Mouse (Mus musculus) cerebellum, postnatal 36 days (tissue): ENCODE data around the gene Sec14l1.

Experiments
- DNase-seq, 2 experiments: peaks; one replicate each; pipeline ENCODE4 v3.0.0; 2021 to 2022; ENCODE audit warnings: mixed read lengths in 2 of 2

Sec14l1 gene

DNA sequence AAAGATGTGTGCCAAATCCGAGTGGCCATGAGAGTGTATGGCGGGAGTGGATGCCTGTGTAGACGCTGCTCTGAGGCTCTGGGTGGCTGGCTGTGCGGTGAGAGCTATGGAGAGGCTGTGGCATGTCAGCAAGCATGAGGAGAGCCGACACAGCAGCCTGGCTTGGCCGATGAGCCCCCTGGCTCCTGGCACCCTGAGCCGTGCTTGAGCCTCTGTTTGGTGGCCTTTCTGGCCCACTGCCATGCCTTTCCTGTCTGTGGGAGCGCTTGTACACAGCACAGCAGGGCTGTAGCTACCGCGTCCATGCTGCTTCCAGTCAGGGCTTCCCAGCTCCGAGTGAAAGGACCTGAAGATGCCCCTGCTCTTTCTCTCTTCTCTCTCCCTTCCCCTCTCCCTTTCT, 43.4 kb downstream of the Sec14l1 start:
- DNase-seq = peak in 1 of 2 experiments; percentile 50

DNA sequence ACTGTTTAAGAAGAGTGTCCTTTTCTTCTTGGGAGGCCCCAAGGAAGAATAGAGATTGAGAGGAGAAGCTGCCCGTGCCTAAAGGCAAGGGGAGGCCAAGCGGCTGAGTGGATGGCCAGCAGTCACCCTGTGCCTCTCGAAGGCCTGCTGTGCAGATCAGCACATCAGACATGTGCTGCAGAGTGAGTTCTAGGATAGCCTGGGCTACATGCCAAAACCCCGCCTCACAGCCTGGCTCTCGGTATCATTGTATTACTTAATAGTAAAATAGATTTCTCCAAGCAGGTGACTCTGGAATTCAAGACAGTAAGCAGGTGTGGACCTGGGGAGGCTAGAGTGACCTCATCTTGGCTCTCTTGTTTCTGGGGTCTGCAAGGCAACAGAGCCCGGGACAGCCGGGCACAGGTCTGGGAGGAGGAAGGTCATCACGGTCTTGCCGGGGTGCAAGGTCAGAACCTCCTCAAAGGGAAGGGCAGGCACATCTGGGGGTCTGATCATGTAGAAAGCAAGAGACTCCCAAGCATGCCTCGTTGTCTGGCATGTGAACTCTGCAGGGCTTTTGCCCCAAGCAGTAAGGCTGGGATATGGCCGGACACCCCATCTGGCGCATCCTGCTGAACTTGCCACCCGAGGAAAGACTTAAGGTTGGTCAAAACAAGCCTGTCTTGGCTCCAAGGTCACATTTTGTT, 44.4 kb downstream of the Sec14l1 start:
- peak; percentile 71 to 72 for DNase-seq

GRCm38 (mm10) chr11:117159946-117160307, 45.0 kb downstream of the Sec14l1 start:
- DNase-seq = no peak

GRCm38 (mm10) chr11:117160791-117161190, 45.8 kb downstream of the Sec14l1 start:
- no peak for DNase-seq

- DNase-seq = no peak
Observed at GRCm38 (mm10) chr11:117161574-117161973, 46.6 kb downstream of the Sec14l1 start.

- peak in 1 of 2 experiments; percentile 50 for DNase-seq
Observed at GRCm38 (mm10) chr11:117163098-117163497, 48.1 kb downstream of the Sec14l1 start.

DNA sequence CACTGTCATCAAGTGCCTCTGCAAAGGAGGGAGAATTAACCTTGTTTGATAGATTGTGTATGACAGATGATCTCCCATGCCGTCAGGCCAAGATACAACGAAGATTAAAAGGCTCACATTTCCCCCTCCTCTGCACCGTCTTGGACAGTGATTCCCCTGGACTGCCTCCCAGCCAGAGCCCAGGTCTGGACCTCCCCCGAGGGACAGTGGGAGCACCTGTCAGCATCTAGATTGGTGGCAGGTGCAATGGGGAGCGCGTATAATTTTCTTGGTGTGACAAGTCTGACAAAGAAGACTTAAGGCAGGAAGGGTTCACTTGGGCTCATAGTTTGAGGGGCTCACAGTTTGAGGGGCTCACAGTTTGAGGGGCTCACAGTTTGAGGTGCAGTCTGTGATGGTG, 48.8 kb downstream of the Sec14l1 start:
- DNase-seq = no peak

- peak in 1 of 2 experiments; percentile 57 for DNase-seq
Observed at GRCm38 (mm10) chr11:117168278-117169087, 53.5 kb downstream of the Sec14l1 start.

DNA sequence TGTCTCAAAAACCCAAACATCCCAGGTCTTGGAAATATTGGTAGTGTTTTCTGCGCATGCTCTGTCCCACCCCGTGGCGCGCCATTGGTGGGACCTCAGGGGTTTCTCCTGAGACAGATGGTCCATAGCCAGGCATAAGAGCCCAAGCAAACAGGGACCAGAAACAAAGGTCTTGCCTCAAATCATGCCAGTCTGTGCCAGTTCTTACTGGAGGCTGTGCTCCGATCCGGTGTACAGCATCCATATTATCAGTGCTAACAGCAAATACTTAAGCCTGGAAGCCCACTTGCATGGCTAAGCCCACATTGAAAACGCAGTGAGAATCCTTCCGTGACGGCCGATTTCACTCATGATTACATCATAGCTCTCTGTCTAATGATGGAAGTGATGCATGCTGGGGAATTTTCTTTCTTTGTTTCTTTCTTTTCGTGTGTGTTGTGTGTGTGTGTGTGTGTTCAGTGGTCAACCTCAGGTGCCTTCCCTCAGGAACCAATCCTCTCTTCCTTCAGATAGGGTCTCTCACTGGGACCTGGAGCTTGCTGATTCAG, 54.2 kb downstream of the Sec14l1 start:
- peak in 1 of 2 experiments; percentile 56 for DNase-seq

DNA sequence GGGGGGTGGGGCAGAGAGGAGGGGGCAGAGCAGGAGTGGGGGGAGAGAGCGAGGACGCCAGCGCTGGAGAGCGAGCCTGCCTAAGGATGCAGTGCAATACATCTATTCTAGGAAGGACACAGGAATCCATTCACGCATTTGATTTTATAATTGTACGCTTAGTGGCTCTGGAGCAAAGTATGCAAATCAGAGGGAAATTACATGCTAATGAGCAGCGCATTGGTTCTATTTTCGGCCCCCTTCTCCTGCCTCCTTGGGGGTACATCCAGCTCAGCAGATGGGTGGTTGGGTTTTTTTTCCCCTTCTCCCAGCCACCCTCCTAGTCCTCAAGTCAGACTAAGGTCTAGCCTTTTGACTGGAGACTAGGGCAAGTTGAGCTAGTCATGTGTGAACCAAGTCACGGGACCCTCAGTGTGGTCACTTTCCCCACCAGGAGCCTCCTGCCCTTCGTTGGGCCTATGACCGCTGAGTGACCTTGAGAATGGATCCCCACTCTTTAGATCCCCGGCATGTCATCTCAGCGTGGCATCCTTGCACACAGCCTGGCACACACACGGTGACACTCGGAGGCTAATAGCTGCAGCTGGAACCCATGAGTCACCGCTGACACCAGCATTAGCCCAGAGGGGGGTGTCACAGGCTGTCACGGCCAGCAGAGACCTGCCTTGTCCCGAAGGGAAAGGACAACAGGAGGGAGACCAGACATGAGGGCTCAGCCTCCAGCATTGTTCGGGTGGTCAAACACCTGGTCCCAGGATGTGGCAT, 55.0 kb downstream of the Sec14l1 start:
- no peak for DNase-seq

- no peak for DNase-seq
Observed at GRCm38 (mm10) chr11:117174098-117174892, 59.3 kb downstream of the Sec14l1 start.

GRCm38 (mm10) chr11:117174924-117175323, 60.0 kb downstream of the Sec14l1 start:
- no peak for DNase-seq

DNA sequence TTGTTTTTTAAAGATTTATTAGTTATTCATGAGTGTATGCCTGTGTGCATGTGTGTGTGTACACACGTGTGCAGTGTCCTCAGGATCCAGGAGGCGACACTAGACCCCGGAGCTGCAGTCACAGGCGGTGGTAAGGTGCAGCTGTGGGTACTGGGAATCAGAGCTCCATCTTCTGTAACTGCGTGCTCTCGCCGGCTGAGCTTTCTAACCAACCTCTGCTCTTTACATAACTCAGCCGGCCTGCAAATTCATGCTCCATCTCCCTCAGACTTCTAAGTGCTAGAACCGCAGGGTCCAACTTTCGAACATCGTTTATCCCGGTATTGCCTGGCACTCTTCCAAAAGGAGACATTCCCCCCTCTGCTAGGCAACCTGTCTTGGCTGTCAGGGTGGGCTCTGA, 60.5 kb downstream of the Sec14l1 start:
- no peak for DNase-seq

- peak in 1 of 2 experiments; percentile 38 for DNase-seq
Observed at GRCm38 (mm10) chr11:117176304-117176703, 61.3 kb downstream of the Sec14l1 start.

GRCm38 (mm10) chr11:117176900-117177299, 61.9 kb downstream of the Sec14l1 start:
- DNase-seq = no peak

GRCm38 (mm10) chr11:117177303-117177979, 62.5 kb downstream of the Sec14l1 start:
- peak; percentile 94 to 97 for DNase-seq

DNA sequence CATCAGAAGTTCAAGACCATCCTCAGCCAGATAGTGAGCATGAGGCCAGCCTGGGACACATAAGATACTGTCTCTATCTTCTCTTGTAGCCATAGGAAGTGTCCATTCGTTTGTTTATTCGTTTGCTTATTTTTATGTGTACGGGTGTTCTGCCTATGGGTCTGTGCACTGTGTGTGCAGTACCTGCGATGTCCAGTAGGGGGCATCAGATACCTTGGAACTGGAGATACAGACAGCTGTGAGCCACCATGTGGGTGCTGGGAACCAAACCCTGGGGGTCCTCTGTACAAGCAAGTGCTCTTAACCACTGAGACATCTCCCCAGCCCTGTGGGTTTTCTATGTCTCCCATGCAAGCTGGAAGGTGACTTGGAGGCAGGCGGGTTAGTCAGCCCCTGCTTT, 64.9 kb downstream of the Sec14l1 start:
- no peak for DNase-seq

- DNase-seq = no peak
Observed at GRCm38 (mm10) chr11:117182808-117183207, 67.8 kb downstream of the Sec14l1 start.

DNA sequence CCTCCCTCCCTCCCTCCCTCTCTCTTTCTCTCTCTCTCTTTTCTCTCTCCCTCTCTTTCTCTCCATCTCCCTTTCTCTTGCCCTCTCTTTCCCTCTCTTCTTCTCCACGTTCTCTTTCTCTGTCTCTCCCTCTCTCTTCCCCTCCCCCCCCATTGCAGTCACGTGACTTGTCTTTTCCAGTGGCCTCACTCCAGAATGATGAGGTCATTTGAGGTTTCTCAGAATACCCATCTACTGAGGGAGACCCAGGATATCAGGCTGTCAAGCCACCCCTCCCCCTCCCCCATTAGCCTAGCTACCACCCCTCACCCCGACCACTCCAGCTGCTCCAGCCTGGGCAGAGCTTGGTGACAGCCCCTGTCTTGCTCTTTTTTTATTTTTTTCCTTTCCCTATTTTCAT, 68.3 kb downstream of the Sec14l1 start:
- DNase-seq = no peak

- no peak for DNase-seq
Observed at GRCm38 (mm10) chr11:117183841-117184240, 68.9 kb downstream of the Sec14l1 start.

DNA sequence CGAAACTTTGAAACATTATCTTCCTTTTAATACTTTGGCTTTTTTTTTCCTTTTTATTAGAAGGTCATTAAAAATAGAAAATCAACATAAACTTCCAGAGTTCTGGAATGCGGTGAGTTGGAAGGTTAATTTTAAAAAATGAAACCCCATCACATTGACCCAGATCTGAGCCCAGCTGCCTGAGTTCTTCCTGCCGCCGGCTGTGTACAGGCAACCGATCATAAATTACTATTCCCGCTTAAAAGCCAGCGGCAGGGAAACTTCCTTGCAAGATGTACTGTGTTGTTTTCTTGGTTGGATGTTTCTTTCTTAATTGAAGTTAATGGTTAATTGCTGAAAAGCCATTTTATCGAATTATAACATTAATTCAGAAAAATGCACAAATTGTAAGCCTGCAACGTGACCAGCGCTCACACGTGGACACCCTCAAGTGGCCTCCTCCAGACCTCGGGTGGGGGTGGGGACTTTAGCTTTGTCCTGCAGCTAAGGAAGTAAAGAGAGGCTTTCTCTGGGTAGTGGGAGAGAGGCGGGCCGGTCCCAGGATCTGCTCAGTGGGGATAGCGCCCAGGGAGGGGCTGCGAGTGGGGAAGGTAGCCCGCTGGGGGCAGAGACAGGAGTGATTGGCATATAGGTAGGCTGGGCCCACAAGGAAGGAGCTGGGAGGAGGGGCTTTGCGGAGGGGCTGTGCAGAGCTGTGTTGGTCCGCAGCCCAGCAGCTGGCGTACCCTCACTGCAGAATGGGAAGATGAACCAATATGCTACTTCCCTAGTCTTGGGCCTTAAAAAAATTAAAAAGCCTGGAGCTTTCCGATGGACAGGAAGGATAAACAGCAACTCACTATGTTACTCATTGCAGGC, 70.3 kb downstream of the Sec14l1 start:
- DNase-seq = no peak
